Mouse (Mus musculus) CH12.LX (cell line): ENCODE results near the gene Apbb1ip.

ENCODE experiments used
- CTCF ChIP-seq, 2 experiments: IDR thresholded peaks in 1 of 2; conservative IDR thresholded peaks in 1 of 2; 2 replicates each; pipeline ENCODE4 v1.5.1; 2011 to 2012; ENCODE audit warnings: low read depth in 2 of 2, low read length in 2 of 2, improper control_type of control experiment in 1 of 2, inconsistent platforms in 1 of 2, mild to moderate bottlenecking in 1 of 2, moderate library complexity in 1 of 2
- E2F4 ChIP-seq: IDR thresholded peaks from 2 replicates; pipeline ENCODE4 v1.6.1; 2011; ENCODE audit warnings: low read depth, low read length, improper control_type of control experiment; ENCODE audit not compliant: insufficient replicate concordance
- ETS1 ChIP-seq: conservative IDR thresholded peaks from 2 replicates; pipeline ENCODE4 v1.6.1; 2012; ENCODE audit warnings: low read depth, mild to moderate bottlenecking, inconsistent platforms, low read length, improper control_type of control experiment, moderate library complexity
- GABPA ChIP-seq: IDR thresholded peaks from 2 replicates; pipeline ENCODE4 v1.6.1; 2012; ENCODE audit warnings: low read depth, low read length, improper control_type of control experiment, inconsistent platforms; ENCODE audit not compliant: insufficient replicate concordance
- KAT2A ChIP-seq: IDR thresholded peaks from 2 replicates; pipeline ENCODE4 v1.6.1; 2012; ENCODE audit warnings: low read length, improper control_type of control experiment, inconsistent platforms; ENCODE audit not compliant: insufficient replicate concordance
- MAX ChIP-seq: IDR thresholded peaks from 2 replicates; pipeline ENCODE4 v1.6.1; 2011; ENCODE audit warnings: low read length, improper control_type of control experiment
- MXI1 ChIP-seq: IDR thresholded peaks from 2 replicates; pipeline ENCODE4 v1.6.1; 2011; ENCODE audit warnings: mild to moderate bottlenecking, low read depth, low read length, improper control_type of control experiment
- POLR2A ChIP-seq: IDR thresholded peaks from 2 replicates; pipeline ENCODE4 v1.6.1; 2011; ENCODE audit warnings: low read depth, mild to moderate bottlenecking, improper control_type of control experiment, low read length
- ZC3H11A ChIP-seq: IDR thresholded peaks from 2 replicates; pipeline ENCODE4 v1.6.1; 2012; ENCODE audit warnings: low read depth, mild to moderate bottlenecking, inconsistent platforms, low read length, improper control_type of control experiment
- ZNF384 ChIP-seq: IDR thresholded peaks from 2 replicates; pipeline ENCODE4 v1.6.1; 2012; ENCODE audit warnings: low read depth, low read length, improper control_type of control experiment, inconsistent platforms

DNA sequence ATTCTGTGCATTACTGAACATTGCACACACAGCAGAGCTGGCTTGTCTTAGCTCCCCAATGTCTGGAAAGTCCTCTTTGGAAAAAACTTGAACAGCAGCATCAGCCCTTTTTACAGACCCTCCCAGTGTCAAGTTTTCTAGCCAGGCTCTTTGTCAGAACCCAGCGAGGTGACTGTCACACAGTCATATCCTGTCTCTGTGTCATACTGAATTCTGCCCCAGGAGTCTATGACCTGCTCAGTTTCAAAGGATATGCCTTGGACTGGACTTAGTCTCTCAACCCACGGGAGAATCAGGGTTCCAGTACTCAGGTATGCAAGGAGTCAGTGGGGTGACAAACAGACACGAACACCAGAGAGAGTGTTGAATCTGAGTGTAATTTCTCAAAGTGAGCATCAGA lies 21.2 kb downstream of the Apbb1ip start:
- TF ChIP-seq ZNF384: no peak
- TF ChIP-seq GABPA: no peak
- TF ChIP-seq ETS1: no peak
- TF ChIP-seq E2F4: no peak
- TF ChIP-seq POLR2A: no peak
- TF ChIP-seq ZC3H11A: no peak
- no peak for TF ChIP-seq CTCF (conservative IDR thresholded peaks at IDR 0.05 in 1 of 2, IDR thresholded peaks at IDR 0.05 in 1 of 2; ENCODE audit: low read depth in 2 of 2, low read length in 2 of 2)
- TF ChIP-seq MAX: no peak
- no peak for TF ChIP-seq KAT2A
- TF ChIP-seq MXI1: no peak
